Mouse (Mus musculus): Measurements from ENCODE around the gene Ppp2ca. TPM values are rescaled to one million over a fixed set of nuclear protein-coding genes. Genes with fewer than 3 reads are reported as not detected.

Ppp2ca gene
- polyA plus RNA-seq, 1 experiment from 2014 or later, result 130 TPM

DNA sequence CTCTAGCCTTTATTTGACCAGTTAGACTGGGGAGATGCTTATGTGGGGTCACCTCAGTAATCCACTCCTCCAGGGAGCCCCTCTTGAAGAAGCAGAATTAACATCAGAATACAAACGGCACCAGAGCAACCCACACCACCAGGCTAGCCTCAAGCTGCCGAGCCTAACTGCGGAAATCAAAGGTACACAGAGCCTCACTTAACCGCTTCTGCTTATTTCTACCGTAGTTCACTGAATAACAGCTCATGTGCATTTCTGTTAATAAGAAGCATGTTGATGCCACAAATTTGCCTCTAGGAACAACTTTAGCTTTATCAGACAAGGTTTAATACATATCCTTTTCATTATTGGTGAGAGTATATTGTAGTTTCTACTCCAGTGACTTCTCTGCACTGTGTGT is 32.6 kb upstream of the Ppp2ca start:
- H3K27ac ChIP-seq (replicated peaks; ENCODE audit: low read depth, low read length), result no peak overlapping the region
- no peak overlapping the region for H3K4me3 ChIP-seq (ENCODE audit: low read depth, low read length)
- ATAC-seq (replicated peaks; ENCODE audit: insufficient number of reproducible peaks, low FRiP score, low TSS enrichment, low read depth), result no peak
- no peaks in the 10 kb centered on the region for H3K9me3 ChIP-seq (replicated peaks; ENCODE audit: control insufficient read depth, low read length)
- H3K27me3 ChIP-seq (ENCODE audit: control insufficient read depth, insufficient read depth, low read length), result no peaks in the 10 kb centered on the region
- no peak overlapping the region for H3K4me2 ChIP-seq (ENCODE audit: low read depth, low read length)
- 5% methylated on average over 5 of the region's 5 CpGs for WGBS
- H3K4me1 ChIP-seq (ENCODE audit: control insufficient read depth, insufficient read depth, low read length), result no peaks in the 10 kb centered on the region
- H3K36me3 ChIP-seq (replicated peaks; ENCODE audit: control insufficient read depth, insufficient read depth, low read depth, low read length), result no peaks in the 10 kb centered on the region
- peak; percentile 26 for DNase-seq (ENCODE audit: low spot score)
- H3K9ac ChIP-seq (replicated peaks; ENCODE audit: low read length), result peak overlapping the region; percentile 37; the same call in 1 of the 2 replicates

GRCm38 (mm10) chr11:52071768-52072167 is 26.7 kb upstream of the Ppp2ca start:
- Histone ChIP-seq H3K9ac (replicated peaks; ENCODE audit: low read length) (no peak overlapping the region), H3K27ac (replicated peaks; ENCODE audit: low read depth, low read length) (no peak overlapping the region), H3K36me3 (replicated peaks; ENCODE audit: control insufficient read depth, insufficient read depth, low read depth, low read length) (no peaks in the 10 kb centered on the region), H3K9me3 (replicated peaks; ENCODE audit: control insufficient read depth, low read length) (no peaks in the 10 kb centered on the region), H3K4me2 (ENCODE audit: low read depth, low read length) (no peak overlapping the region), H3K27me3 (ENCODE audit: control insufficient read depth, insufficient read depth, low read length) (no peaks in the 10 kb centered on the region), H3K4me3 (ENCODE audit: low read depth, low read length) (no peak overlapping the region), H3K4me1 (ENCODE audit: control insufficient read depth, insufficient read depth, low read length) (no peaks in the 10 kb centered on the region)
- ATAC-seq (replicated peaks; ENCODE audit: insufficient number of reproducible peaks, low FRiP score, low TSS enrichment, low read depth) (no peak), DNase-seq (ENCODE audit: low spot score) (no peak)
- 88% methylated on average over 10 of the region's 10 CpGs for WGBS

- ATAC-seq (replicated peaks; ENCODE audit: insufficient number of reproducible peaks, low FRiP score, low TSS enrichment, low read depth) (no peak), DNase-seq (ENCODE audit: low spot score) (no peak)
- H3K9ac ChIP-seq (replicated peaks; ENCODE audit: low read length), result no peak overlapping the region
- H3K27me3 ChIP-seq (ENCODE audit: control insufficient read depth, insufficient read depth, low read length), result no peaks in the 10 kb centered on the region
- H3K4me3 ChIP-seq (ENCODE audit: low read depth, low read length), result no peak overlapping the region
- H3K27ac ChIP-seq (replicated peaks; ENCODE audit: low read depth, low read length), result no peak overlapping the region
- no peaks in the 10 kb centered on the region for H3K4me1 ChIP-seq (ENCODE audit: control insufficient read depth, insufficient read depth, low read length)
- H3K4me2 ChIP-seq (ENCODE audit: low read depth, low read length), result no peak overlapping the region
- H3K36me3 ChIP-seq (replicated peaks; ENCODE audit: control insufficient read depth, insufficient read depth, low read depth, low read length), result no peaks in the 10 kb centered on the region
- H3K9me3 ChIP-seq (replicated peaks; ENCODE audit: control insufficient read depth, low read length), result no peaks in the 10 kb centered on the region
- WGBS, result 81% methylated on average over 8 of the region's 8 CpGs
Observed at GRCm38 (mm10) chr11:52073528-52074170, 24.8 kb upstream of the Ppp2ca start.

- ATAC-seq (replicated peaks; ENCODE audit: insufficient number of reproducible peaks, low FRiP score, low TSS enrichment, low read depth) (no peak), DNase-seq (ENCODE audit: low spot score) (no peak)
- H3K9ac ChIP-seq (replicated peaks; ENCODE audit: low read length), result no peak overlapping the region
- H3K36me3 ChIP-seq (replicated peaks; ENCODE audit: control insufficient read depth, insufficient read depth, low read depth, low read length), result no peaks in the 10 kb centered on the region
- no peak overlapping the region for H3K4me2 ChIP-seq (ENCODE audit: low read depth, low read length)
- H3K9me3 ChIP-seq (replicated peaks; ENCODE audit: control insufficient read depth, low read length), result no peaks in the 10 kb centered on the region
- H3K27ac ChIP-seq (replicated peaks; ENCODE audit: low read depth, low read length), result no peak overlapping the region
- no peak overlapping the region for H3K4me3 ChIP-seq (ENCODE audit: low read depth, low read length)
- H3K4me1 ChIP-seq (ENCODE audit: control insufficient read depth, insufficient read depth, low read length), result no peaks in the 10 kb centered on the region
- 65% methylated on average over 14 of the region's 14 CpGs for WGBS
- H3K27me3 ChIP-seq (ENCODE audit: control insufficient read depth, insufficient read depth, low read length), result no peaks in the 10 kb centered on the region
Observed at GRCm38 (mm10) chr11:52074626-52075470, 23.6 kb upstream of the Ppp2ca start.

GRCm38 (mm10) chr11:52075794-52076633 is 22.5 kb upstream of the Ppp2ca start:
- H3K4me3 ChIP-seq (ENCODE audit: low read depth, low read length), result no peak overlapping the region
- no peak overlapping the region for H3K4me2 ChIP-seq (ENCODE audit: low read depth, low read length)
- WGBS, result 72% methylated on average over 19 of the region's 19 CpGs
- DNase-seq (ENCODE audit: low spot score) (no peak), ATAC-seq (replicated peaks; ENCODE audit: insufficient number of reproducible peaks, low FRiP score, low TSS enrichment, low read depth) (no peak)
- no peak overlapping the region for H3K27ac ChIP-seq (replicated peaks; ENCODE audit: low read depth, low read length)
- no peaks in the 10 kb centered on the region for H3K9me3 ChIP-seq (replicated peaks; ENCODE audit: control insufficient read depth, low read length)
- H3K9ac ChIP-seq (replicated peaks; ENCODE audit: low read length), result no peak overlapping the region
- no peaks in the 10 kb centered on the region for H3K36me3 ChIP-seq (replicated peaks; ENCODE audit: control insufficient read depth, insufficient read depth, low read depth, low read length)
- H3K4me1 ChIP-seq (ENCODE audit: control insufficient read depth, insufficient read depth, low read length), result no peaks in the 10 kb centered on the region
- no peaks in the 10 kb centered on the region for H3K27me3 ChIP-seq (ENCODE audit: control insufficient read depth, insufficient read depth, low read length)

GRCm38 (mm10) chr11:52076742-52077352 is 21.6 kb upstream of the Ppp2ca start:
- no peaks in the 10 kb centered on the region for H3K9me3 ChIP-seq (replicated peaks; ENCODE audit: control insufficient read depth, low read length)
- no peaks in the 10 kb centered on the region for H3K36me3 ChIP-seq (replicated peaks; ENCODE audit: control insufficient read depth, insufficient read depth, low read depth, low read length)
- no peak overlapping the region for H3K4me2 ChIP-seq (ENCODE audit: low read depth, low read length)
- no peak overlapping the region for H3K9ac ChIP-seq (replicated peaks; ENCODE audit: low read length)
- no peaks in the 10 kb centered on the region for H3K27me3 ChIP-seq (ENCODE audit: control insufficient read depth, insufficient read depth, low read length)
- no peak for ATAC-seq (replicated peaks; ENCODE audit: insufficient number of reproducible peaks, low FRiP score, low TSS enrichment, low read depth)
- H3K27ac ChIP-seq (replicated peaks; ENCODE audit: low read depth, low read length), result no peak overlapping the region
- 87% methylated on average over 6 of the region's 6 CpGs for WGBS
- H3K4me1 ChIP-seq (ENCODE audit: control insufficient read depth, insufficient read depth, low read length), result no peaks in the 10 kb centered on the region
- DNase-seq (ENCODE audit: low spot score), result no peak
- H3K4me3 ChIP-seq (ENCODE audit: low read depth, low read length), result no peak overlapping the region

GRCm38 (mm10) chr11:52077939-52078338 is 20.5 kb upstream of the Ppp2ca start:
- Histone ChIP-seq H3K9ac (replicated peaks; ENCODE audit: low read length) (no peak overlapping the region), H3K4me3 (ENCODE audit: low read depth, low read length) (no peak overlapping the region), H3K9me3 (replicated peaks; ENCODE audit: control insufficient read depth, low read length) (no peaks in the 10 kb centered on the region), H3K4me2 (ENCODE audit: low read depth, low read length) (no peak overlapping the region), H3K27me3 (ENCODE audit: control insufficient read depth, insufficient read depth, low read length) (no peaks in the 10 kb centered on the region), H3K27ac (replicated peaks; ENCODE audit: low read depth, low read length) (no peak overlapping the region), H3K4me1 (ENCODE audit: control insufficient read depth, insufficient read depth, low read length) (no peaks in the 10 kb centered on the region), H3K36me3 (replicated peaks; ENCODE audit: control insufficient read depth, insufficient read depth, low read depth, low read length) (no peaks in the 10 kb centered on the region)
- WGBS, result 76% methylated on average over 4 of the region's 4 CpGs
- DNase-seq (ENCODE audit: low spot score), result no peak
- no peak for ATAC-seq (replicated peaks; ENCODE audit: insufficient number of reproducible peaks, low FRiP score, low TSS enrichment, low read depth)

Measured in embryonic facial prominence, embryonic 11.5 days (tissue).